Mouse (Mus musculus): ENCODE measurements around the gene Siae. TPM values are rescaled to one million over a fixed set of nuclear protein-coding genes. Genes with fewer than 3 reads are reported as not detected.

Siae gene
- total RNA-seq (2022), result 10 to 100 TPM in 1 of 4 experiments, 1 to 10 TPM in 3; 8.4 to 10.0 (median 9.1) TPM

DNA sequence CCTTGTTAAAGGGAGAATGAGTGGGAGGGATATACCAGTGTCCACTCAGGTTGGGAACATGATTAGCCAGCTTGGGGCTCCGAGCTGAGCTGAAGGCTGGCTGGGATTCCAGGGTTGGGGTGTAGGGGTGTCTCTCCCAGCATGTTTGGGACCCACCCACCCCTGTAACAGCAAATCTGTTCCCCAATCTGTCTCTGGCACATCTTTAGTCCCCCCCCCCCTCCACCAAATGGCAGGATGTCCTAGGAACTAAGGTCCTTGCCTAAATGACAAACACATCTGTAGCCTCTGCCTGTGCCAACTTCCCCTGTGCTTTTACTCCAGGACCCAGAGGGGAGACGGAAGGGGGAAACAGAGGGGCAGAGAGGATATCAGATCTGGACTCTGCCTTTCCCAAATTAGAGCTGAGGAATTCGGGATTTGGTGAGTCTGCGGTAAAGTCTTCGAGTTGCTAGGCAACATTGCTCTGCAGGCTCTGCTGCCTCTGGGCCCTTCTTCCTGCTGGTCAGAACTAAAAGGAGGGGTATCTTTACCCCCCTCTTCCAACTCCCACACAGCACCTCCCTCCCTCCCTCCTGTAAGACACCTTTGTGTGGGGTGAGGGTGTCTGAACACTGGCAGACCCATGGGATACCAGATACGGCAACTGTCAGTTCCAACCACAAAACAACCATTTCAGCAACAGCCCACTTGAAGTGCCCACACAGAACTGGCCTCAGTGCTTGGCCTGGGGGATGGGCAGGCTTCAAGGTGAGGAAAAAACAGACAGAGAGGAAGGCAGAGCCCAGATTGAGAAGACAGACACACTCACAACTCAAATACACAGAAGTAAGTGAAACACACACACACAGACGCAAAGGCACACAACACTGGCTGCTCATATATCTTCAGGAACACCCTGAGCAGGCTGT, at the start of gene Siae:
Gene Siae (plus strand): TSS at position 861 of the 911 bp plus-strand sequence.
- no peak for DNase-seq (ENCODE audit: low spot score)

GRCm38 (mm10) chr9:37506023-37506422, 49.5 kb upstream of the Siae start:
- no peak for DNase-seq (ENCODE audit: low spot score)

- no peak for DNase-seq (ENCODE audit: low spot score)
Measured at GRCm38 (mm10) chr9:37512097-37512496, 43.4 kb upstream of the Siae start.

DNA sequence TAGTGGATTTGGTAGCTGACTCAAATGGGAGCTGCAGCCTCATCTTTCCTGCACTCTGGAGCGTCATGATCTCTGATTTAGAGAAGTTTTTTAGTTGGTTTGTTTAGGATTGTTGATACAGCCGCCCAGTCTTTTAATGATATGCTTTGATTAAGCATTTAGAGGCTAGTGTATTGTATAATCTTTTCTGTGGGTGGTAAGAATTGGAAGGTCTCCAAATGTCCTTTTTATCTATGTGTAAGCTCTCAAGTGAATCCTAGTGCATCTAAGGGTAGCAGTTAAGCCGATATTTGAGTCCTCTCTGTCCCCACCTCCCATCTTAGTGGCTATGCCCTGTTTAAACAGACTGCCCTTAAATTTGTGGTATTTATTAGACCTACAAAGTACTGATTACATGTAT, 41.0 kb upstream of the Siae start:
- DNase-seq (ENCODE audit: low spot score), result no peak

DNA sequence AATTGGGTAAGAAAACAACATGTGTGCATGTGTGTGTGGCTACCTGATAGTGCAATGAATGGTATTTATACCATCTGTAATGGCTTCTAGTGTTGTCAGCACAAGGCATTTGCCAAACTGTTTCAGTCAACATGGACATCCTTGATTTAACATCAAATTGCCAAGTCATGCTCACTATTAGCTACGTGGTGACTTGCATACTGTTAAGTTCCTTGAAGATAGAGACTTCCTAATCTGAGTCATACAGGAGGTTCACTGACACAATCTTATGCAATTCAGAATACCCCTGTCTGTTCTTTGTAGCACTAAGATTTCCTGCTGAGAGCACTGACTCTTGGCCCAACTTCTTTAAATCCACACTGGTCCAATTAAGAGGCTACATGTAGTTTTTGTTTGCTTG, 38.0 kb upstream of the Siae start:
- no peak for DNase-seq (ENCODE audit: low spot score)

GRCm38 (mm10) chr9:37518991-37519390, 36.5 kb upstream of the Siae start:
- no peak for DNase-seq (ENCODE audit: low spot score)

DNA sequence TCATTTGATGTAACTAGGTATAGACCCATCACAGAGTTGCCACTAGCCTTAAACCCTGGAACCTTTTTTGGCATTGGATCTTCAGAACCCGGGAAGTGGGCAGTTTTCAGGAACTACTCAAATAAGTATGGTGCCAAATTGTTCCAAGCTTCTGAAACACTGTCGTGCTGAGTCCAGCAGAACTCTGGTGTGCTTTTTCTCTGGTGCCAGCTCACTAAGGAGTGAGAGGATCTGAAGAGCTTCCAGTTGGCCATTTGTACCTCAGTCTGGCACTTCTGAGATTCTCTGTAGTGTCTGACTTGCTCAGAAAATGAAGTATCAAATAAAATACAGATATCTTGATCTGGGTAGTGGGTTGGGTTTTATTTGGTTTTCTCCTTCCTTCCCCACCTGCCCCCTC, 35.5 kb upstream of the Siae start:
- no peak for DNase-seq (ENCODE audit: low spot score)

DNA sequence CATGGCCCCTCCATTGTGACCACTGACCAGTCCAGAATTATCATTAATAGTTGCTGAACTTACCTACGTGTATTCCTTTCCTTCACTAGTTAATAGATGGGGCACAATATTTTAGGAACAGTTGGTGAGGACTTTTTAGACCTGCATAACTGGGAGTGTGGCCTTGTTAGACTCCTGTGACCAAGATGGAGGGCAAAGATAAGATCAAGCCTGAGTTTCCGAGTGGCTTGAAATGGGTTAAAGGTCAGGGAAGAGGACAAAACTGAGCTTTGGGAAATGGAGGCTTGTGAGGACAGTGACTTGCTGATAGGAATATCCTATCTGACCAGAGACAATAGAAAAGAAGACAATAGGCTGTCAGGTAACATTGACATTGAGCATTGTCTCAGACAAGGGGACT, 30.0 kb upstream of the Siae start:
- DNase-seq (ENCODE audit: low spot score), result no peak

DNA sequence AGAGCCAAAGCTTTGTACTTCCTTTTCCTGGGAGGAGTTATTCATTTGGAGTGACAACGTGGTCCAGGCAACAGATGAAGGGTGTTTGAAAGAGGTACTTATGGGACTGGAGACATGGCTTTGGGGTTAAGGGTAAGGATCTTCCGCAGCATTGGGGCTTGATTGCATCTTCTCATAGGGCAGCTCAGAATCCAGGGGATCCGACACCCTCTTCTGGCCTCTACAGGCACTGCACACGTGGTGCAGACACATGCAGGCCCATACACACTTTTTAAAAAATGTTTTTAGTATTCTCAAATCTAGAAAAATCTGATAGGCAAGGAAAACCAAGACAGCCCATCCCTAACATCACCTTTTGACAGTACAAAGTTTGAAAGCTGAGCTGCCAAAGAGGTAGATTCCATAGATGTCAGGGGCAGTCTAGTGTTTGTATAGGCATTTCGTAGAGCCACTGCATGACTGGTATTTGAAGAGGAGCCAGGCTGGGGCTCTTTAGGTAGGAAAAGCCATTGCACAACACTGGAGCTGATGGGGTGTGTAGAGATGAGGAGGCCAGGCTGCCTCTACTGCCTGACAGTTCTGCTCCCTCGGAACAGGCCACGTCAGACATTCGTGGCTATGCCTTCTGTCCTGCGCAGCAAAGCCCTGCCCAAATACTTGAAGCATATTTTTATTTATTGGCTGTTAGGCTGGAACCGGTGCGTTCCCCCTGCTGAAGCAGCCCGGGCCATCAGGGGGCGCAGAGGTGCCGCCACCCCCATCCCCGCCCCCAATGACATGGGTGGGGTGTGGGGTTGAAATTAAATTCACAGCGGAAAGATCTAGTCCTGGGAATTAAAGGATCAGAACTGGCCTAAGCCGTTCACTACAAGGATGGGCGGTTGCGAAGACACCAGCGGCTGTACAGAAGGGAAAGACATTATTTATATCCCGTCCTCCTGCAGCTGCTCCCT, 28.8 kb upstream of the Siae start:
- DNase-seq (ENCODE audit: low spot score), result peak; percentile 58

- peak; percentile 89 for DNase-seq (ENCODE audit: low spot score)
Measured at GRCm38 (mm10) chr9:37527396-37528224, 27.9 kb upstream of the Siae start, which contains the start of gene Esam. Gene Esam, plus strand, starts transcription at chr9:37528078.

- DNase-seq (ENCODE audit: low spot score), result peak; percentile 82
Measured at GRCm38 (mm10) chr9:37528225-37528970, 27.1 kb upstream of the Siae start.

DNA sequence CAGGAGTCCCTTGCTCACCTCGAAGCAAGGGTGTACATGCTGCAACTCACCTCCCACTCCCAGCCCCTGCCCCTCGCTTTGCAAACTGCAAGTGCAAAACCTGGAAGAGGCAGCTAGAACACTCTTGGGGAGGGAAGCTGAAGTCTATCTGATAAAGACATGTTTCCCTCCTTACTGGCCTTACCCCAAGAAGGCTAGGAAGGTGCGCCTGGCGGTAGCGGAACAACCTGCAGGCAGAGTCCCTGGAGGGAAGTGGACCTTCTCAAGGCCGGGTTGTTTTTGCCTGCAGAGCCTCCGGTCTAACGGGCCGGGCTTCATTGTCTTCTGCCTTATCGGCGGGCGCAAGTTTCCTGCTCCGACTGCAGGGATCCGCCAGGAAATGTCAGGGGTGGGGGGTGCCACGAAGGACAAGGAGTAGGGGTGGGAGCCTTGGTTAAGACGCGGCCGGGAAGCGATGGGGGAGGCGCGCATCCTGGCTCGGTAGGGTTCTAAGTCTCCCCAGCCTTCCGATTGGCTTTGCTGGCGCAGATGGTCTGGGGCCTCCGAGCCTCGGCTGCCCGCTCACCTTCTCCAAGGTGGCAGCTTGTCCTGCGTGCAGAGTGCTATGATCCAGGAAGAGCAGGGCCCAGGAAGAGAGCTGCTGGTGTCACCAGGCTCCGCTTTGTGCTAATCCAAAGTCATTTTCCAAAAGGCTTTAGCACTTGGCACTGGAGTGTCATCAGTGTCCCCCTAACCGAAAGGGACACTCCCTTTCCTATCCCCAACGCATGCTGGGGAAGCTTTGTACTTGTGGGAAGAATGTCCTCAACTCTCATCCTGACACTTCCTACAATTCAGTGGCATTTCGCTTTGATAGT, 25.2 kb upstream of the Siae start:
- peak; percentile 90 for DNase-seq (ENCODE audit: low spot score)

GRCm38 (mm10) chr9:37530888-37531705, 24.4 kb upstream of the Siae start:
- DNase-seq (ENCODE audit: low spot score), result no peak

- no peak for DNase-seq (ENCODE audit: low spot score)
Measured at GRCm38 (mm10) chr9:37536851-37537250, 18.6 kb upstream of the Siae start.

GRCm38 (mm10) chr9:37537658-37538250, 17.7 kb upstream of the Siae start:
- DNase-seq (ENCODE audit: low spot score), result no peak

DNA sequence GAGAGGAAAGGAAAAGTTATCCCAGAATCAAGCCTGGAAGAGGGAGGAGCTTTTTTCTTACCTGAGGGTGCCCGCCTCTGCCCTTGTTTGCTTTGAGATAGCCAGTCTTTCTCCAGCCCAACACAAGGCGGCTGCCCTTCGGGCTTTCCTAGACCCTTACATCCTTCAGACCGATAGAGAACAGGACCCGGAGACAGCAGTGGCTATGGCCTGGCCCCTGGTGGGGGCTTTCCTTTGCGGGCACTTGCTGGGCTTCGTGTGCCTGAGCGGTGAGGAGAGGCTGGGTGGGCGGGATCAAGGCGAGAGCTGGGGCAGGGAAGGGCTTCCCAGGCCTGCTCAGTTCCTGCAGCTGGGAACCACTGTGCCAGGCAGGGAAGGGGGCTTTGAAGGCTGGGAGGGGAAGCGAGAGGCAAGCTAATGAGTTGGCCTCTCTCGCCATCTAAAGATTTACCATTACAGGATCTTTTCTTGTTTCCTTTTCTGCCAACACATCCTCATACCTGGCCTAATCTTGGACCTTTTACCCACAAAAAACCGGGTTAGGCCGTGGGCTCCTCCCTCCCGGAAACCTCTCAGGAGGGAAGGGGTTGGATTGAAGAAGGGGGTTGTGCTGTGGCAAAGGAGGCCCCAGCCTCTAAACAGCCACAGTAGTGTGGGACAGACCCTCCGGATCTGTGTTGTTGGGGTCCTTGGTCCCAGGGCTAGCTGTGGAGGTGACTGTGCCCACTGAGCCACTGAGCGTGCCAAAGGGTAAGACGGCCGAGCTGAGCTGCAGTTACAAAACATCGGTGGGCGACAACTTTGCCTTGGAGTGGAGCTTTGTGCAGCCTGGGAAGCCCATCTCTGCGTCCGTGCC, 16.1 kb upstream of the Siae start, which contains the start of gene Vsig2:
Gene Vsig2 (plus strand): TSS at position 86 of the 856 bp plus-strand sequence.
- DNase-seq (ENCODE audit: low spot score), result no peak

DNA sequence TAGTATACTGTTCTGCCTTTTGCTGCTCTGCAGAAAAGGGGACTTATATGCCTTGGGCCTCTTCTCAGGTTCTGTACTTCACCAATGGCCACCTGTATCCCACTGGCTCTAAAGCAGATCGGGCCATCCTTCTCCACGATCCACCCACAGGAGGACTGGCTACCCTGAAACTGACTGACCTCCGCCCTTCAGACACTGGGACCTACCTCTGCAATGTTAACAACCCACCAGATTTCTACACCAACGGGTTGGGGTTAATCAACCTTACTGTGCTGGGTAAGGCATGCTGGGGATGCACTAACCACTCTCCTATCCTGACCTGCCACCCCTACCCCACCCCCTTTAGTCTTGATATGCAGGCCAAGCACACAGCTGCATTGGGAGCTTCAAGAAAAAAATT, 15.3 kb upstream of the Siae start:
- DNase-seq (ENCODE audit: low spot score), result no peak
